Mouse (Mus musculus) thymus, postnatal 4 days (tissue): Measurements from ENCODE around the gene Smarcd1.
"Not testable (repeated sequence)": the region's sequence is repeated elsewhere in the genome, so short reads cannot be mapped to it uniquely, and the experiment has no call there.

ENCODE experiments used
- DNase-seq: peaks from one replicate; pipeline ENCODE4 v3.0.0; 2021

The Smarcd1 gene

DNA sequence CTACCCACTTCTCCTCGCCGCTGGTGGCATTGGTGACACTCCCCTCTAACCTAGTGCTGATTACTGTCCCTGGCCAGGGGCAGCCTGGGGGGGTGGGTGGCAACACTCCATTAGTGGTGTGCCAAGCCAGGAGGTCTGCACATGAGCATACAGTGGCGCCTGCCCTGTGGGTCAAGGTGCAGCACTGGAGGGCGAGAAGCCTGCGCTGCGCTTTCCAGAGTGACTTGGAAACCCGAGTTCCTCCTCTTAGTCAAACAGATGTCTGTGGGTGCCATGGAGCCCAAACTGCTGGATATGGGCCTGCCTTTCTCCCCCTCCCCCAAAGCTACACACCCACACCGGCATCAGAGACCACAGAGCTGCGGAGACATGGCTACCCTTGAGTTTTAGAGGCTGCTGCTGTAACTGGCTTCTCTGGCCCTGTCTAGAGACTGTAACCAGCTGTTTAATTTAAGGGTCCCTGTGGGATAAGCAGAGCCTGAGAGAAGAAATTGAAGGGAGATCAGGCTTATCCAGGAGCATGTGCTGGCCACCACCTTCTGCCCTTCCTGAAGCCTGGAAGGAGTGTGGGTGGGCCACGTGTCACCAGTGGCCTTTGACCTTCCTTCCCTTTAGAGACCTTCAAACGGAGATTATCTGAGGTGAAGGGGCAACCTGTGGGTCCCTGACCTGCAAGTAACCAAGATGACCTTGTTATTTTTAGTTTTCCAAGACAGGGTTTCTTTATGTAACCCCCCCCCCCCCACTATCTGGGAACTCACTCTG is 14.2 kb downstream of the Smarcd1 start:
- no peak for DNase-seq

- DNase-seq = no peak
Measured at GRCm38 (mm10) chr15:99716814-99717213, 14.9 kb downstream of the Smarcd1 start.

GRCm38 (mm10) chr15:99717386-99718334 is 15.7 kb downstream of the Smarcd1 start, which contains the start of gene Gpd1:
Gpd1 (plus strand) TSS chr15:99717515.
- DNase-seq = no peak

- no peak for DNase-seq
Measured at GRCm38 (mm10) chr15:99718461-99719021, 16.6 kb downstream of the Smarcd1 start.

DNA sequence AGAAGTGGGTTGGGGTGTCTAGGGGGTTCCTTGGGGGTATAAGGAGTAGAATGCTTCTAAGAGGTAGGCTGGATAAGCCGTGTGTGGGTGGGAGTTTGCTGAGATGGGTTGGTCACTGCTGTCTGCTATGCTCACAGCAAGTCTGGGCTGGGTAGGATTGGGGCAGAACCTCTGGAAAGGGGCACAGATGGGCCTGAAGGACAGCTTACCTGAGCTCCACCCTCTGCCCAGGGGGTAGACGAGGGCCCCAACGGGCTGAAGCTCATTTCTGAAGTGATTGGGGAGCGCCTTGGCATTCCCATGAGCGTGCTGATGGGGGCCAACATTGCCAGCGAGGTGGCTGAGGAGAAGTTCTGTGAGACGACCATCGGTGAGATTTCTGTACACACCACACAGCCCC is 17.9 kb downstream of the Smarcd1 start:
- no peak for DNase-seq

DNA sequence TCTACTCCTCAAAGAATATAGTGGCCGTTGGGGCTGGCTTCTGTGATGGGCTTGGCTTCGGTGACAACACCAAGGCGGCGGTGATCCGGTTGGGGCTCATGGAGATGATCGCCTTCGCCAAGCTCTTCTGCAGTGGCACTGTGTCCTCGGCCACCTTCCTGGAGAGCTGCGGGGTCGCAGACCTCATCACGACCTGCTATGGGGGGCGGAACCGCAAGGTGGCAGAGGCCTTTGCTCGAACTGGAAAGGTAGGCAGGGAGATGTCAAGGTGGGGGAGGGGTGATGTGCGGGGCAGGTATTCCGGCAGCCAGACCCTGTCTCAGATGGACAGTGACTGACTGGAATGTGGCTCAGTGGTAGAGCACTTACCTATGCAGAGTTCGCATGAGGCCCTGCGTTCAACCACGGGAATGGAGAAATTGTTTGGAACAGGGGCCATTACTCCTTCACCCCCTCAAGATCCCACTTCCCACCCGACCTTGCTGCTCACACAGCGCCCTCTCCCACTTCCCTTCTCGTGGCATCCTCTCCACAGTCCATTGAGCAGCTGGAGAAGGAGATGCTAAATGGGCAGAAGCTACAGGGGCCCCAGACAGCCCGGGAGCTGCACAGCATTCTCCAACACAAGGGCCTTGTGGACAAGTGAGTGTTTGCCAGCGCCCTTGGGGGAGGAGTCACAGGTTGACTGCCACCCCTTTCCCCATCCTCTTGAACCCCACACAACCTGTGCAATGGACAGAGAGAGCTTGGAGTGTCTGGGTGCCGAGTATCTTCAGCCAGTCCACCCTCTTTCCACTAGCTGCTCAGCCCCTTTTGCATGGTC is 20.2 kb downstream of the Smarcd1 start:
- no peak for DNase-seq

DNA sequence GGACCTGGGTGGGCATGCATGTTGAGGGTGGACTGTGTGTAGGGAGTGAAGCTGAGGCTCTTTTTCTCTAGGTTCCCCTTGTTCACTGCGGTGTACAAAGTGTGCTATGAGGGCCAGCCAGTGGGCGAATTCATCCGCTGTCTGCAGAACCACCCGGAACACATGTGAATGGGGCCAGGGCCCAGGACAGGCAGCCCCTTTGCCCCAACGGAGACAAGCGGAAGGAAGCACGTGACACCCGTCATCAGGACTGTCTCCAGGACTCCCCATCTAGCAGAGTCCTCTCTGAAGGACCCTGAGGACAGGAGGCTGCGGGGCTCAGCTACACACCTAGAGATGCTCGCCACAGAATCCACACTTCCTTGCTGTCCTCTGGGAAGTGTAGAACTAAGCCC is 21.2 kb downstream of the Smarcd1 start:
- no peak for DNase-seq

DNA sequence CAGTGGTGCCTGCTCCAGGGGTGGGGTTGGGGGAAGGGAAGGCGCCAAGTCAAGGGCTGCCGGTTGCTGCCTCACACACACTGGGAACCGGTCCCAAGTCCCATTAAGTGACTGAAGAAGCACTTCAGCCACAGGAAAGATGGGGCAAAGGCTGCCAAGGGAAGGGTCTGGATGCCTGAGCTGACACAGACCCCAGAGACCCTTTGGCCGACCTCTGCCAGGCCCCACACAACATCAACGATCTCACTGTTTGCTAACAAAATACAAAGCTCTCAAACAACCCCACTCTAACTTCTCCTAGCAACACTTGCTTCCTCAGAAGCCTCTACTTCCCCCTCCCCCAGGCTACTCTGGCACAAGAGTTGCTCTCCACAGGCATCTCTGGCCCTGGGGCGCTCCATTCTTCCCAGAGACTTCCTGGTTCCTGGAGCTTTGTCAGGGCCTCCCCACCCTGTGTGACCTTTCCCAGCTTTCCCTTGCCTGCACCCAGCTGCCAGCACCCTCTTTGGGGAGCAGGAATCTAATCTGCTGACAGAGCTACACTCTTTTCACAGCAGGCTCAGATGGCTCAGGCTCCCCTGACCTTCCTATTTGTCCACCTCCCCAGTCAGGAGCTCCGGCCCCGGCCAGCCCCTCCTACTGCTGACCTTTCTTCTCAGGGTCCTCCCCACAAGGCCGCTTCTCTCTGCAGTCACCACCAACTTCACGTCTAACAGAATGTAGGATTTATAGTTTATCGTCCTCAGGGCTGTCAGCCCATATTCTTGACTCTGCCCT is 21.8 kb downstream of the Smarcd1 start:
- DNase-seq = no peak

DNA sequence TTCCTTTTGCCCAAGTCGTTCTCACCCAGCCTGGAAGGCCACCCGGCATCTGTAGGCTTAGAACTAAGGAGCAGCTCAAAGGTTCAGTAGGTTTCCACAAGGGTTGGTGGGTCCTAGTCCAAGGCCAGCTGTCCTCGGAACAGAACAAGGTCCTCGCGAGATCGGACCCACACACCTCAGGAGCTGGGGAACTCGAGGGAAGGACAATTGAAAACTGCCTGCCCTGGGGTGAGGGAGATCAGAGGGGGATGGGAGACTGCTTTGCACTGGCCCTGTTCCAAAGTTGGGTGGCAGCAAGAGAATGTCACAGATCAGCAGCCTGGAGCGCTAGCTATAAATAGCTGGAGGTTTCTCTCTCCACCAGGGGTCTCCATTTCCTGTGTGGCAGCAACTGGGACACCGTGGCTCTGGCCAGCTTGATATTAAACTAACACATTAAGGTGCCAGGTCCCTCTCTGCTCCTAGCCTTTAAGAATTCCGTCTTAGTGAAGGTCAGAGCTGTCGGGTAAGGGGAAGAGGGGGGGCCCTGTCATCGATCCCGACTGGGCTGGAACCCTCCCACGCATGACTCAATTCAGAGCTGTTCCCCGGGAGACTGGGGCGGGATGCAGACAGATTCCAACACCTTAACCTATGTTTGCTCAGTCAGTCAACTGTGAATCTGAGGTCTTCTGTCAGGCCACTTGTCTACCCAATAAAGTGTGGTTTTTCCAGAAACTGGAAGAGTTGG is 22.5 kb downstream of the Smarcd1 start:
- DNase-seq = peak; percentile 65

DNA sequence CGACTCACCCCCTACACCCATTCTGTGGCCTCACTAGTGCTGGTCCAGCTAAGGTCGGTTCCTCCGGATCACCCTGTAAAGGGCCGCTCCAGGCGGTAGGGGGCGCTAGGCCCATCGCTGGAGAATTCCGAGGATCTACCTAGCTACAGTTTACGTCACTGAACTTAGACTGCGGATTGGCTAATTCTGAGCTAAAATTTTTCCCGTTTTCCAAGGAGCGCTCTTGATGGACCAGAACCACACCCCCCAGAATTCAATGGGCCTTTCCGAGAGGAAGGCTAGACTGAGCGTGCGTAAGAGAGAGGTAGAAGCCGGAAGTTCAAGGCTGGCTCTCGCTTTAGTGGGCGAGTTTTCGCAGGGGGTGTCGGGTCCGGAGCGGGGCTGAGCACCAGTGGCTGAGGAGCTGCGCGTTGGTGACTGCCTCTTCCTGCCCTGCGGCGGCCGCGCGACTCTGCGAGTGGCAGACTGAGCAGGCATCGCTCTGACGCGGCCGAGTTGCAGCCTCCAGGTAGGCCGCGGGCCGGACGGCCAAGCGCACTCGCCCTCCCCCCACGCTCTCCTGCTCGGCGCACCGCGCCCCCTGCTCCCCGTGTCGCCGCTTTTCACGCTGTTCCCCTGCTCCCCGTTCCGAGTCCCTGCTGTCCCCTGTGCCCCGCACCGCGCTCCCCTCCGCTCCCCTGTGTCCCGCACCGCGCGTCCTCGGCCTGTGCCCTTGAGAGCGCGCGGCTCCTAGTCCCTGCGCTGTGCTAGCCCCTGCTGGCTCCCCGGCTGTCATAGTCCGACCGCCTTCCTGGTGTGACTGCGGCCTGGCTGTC is 23.6 kb downstream of the Smarcd1 start, which contains the start of gene Cox14:
Gene Cox14 (plus strand): TSS at position 278 of the 815 bp plus-strand sequence.
- DNase-seq = peak; percentile 92

- no peak for DNase-seq
Measured at GRCm38 (mm10) chr15:99726549-99726948, 24.6 kb downstream of the Smarcd1 start.

- DNase-seq = not testable (repeated sequence)
Measured at GRCm38 (mm10) chr15:99727039-99727438, 25.1 kb downstream of the Smarcd1 start.

- DNase-seq = no peak
Measured at GRCm38 (mm10) chr15:99727525-99727924, 25.6 kb downstream of the Smarcd1 start.

GRCm38 (mm10) chr15:99728211-99728610 is 26.3 kb downstream of the Smarcd1 start:
- no peak for DNase-seq

GRCm38 (mm10) chr15:99729056-99729783 is 27.3 kb downstream of the Smarcd1 start:
- DNase-seq = peak; percentile 56

DNA sequence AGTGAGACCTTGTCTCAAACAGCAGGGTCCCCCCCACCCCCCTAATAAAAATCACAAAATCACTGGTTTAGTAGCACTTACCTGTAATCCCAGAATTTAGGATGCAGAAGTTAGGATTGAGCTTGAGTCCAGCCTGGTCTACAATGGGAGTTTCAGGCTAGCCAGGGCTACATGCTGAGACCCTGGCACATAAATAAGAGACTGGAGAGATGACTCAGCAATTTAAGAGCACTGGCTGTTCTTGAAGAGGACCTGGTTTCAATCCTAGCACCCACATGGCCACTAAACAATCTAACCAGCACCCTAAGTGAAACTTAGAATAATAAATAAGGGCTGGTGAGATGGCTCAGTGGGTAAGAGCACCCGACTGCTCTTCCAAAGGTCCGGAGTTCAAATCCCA is 29.2 kb downstream of the Smarcd1 start:
- no peak for DNase-seq

DNA sequence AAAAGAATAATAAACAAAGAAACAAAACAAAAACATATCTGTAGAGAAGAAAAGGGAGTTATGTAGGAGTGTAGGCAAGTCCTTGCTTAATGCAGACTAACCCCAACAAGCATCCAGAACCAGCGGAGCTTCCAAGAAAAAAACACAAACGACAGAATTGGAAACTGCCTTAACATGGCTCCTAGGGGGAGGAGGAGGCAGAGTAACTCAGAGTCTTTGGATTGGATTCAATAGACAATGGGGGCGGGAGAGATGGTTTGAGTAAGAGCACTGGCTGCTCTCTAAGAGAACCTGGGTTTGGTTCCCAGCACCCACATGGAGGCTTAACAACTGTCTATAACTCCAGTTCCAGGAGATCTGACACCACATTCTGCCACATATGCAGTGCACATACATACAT is 29.7 kb downstream of the Smarcd1 start:
- DNase-seq = no peak

- DNase-seq = no peak
Measured at GRCm38 (mm10) chr15:99733186-99733585, 31.3 kb downstream of the Smarcd1 start.

GRCm38 (mm10) chr15:99735631-99736030 is 33.7 kb downstream of the Smarcd1 start:
- peak; percentile 98 for DNase-seq
